Comparison of ENCODE assay signal across 8 mouse cellular contexts in the genomic region with DNA sequence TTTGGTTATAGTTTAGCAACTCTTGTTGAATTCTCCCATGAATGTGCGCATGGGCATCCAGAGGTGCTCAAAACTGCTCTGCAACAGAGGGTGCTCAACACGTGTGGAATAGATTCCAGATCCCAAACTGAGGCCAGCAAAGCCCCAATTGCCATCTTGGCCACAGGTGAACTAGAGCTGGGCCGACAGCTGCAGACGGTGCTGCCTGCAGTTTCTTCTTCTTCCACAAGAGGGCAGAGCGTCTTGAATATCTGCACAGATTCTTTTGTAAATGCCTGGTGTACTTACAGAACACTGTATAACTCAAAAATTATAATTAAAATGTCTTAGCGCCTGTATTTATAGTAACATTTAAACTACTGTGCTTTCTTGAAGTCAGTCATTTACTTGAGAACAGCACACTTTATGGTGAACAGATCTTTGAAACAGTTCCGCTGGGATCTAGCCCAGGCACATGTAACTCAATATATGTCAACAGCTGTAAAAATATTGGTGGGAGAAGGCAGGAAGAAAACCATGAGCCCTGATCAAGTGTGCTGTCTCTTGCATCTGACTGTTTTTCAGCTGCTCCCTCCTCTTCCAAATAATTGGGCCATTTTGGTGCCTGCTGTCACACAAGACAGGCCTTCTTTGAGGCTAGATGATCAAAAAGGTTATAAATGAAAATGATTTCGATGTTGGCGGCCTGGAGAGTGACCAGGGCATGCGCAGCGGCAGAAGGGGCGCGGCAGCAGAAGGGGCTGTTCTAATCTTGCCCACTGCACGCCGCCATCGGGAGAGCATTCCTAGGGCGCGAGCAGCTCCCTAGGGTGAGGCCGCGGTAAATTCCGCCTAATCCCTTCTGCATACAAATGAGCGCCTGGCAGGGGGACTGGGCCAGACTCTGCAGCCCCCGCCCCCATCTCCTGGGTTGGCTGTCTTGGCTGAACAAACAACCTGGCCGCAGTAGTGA.
DNase-seq lines count a peak whose midpoint lies in the region; ATAC-seq lines count a peak whose summit lies in the region.

No protein-coding gene starts in this region.

- peaks cover 55% of the 10 kb centered on the region for H3K4me1 ChIP-seq in embryonic facial prominence, embryonic 12.5 days
- peaks cover 21% of the 10 kb centered on the region for H3K4me1 ChIP-seq in kidney, embryonic 15.5 days
- H3K4me1 ChIP-seq in limb, embryonic 15.5 days, result peaks cover 53% of the 10 kb centered on the region
- peaks cover 27% of the 10 kb centered on the region for H3K4me1 ChIP-seq in stomach, embryonic 16.5 days (ENCODE audit: control insufficient read depth, insufficient read depth, low read length)

- H3K27ac ChIP-seq in embryonic facial prominence, embryonic 12.5 days, result peak overlapping the region; percentile 88
- H3K27ac ChIP-seq in kidney, embryonic 15.5 days, result peak overlapping the region; percentile 80
- H3K27ac ChIP-seq in limb, embryonic 15.5 days, result peak overlapping the region; percentile 83
- peak overlapping the region; percentile 78 for H3K27ac ChIP-seq in stomach, embryonic 16.5 days (ENCODE audit: low read length)

- H3K9ac ChIP-seq in embryonic facial prominence, embryonic 12.5 days, result 0 out of 2 replicates have a peak overlapping the region, but pooled peaks have one; percentile 10
- peak overlapping the region; percentile 19; the same call in 1 of the 2 replicates for H3K9ac ChIP-seq in kidney, embryonic 15.5 days
- no peak overlapping the region for H3K9ac ChIP-seq in limb, embryonic 15.5 days
- H3K9ac ChIP-seq in stomach, embryonic 16.5 days (ENCODE audit: low read length), result peak overlapping the region; percentile 44; the same call in 1 of the 2 replicates

- 6% methylated on average over 24 of the region's 24 CpGs for WGBS in embryonic facial prominence, embryonic 12.5 days
- 9% methylated on average over 24 of the region's 24 CpGs for whole genome bisulfite sequencing in kidney, embryonic 15.5 days
- 7% methylated on average over 24 of the region's 24 CpGs for WGBS in limb, embryonic 15.5 days
- 13% methylated on average over 24 of the region's 24 CpGs for whole genome bisulfite sequencing in stomach, embryonic 16.5 days

- no peaks in the 10 kb centered on the region for H3K36me3 ChIP-seq in embryonic facial prominence, embryonic 12.5 days
- no peaks in the 10 kb centered on the region for H3K36me3 ChIP-seq in kidney, embryonic 15.5 days
- H3K36me3 ChIP-seq in limb, embryonic 15.5 days, result no peaks in the 10 kb centered on the region
- H3K36me3 ChIP-seq in stomach, embryonic 16.5 days (ENCODE audit: control insufficient read depth, insufficient read depth, low read length), result no peaks in the 10 kb centered on the region

- H3K9me3 ChIP-seq in embryonic facial prominence, embryonic 12.5 days, result no peaks in the 10 kb centered on the region
- H3K9me3 ChIP-seq in kidney, embryonic 15.5 days (replicated peaks), result no peaks in the 10 kb centered on the region
- no peaks in the 10 kb centered on the region for H3K9me3 ChIP-seq in limb, embryonic 15.5 days
- H3K9me3 ChIP-seq in stomach, embryonic 16.5 days (replicated peaks; ENCODE audit: control insufficient read depth, low read length), result no peaks in the 10 kb centered on the region

- peak; percentile 64; the same call in 1 of the 2 replicates for ATAC-seq in embryonic facial prominence, embryonic 12.5 days (ENCODE audit: insufficient number of reproducible peaks, insufficient read depth, low FRiP score, low TSS enrichment)
- ATAC-seq in kidney, embryonic 15.5 days (replicated peaks; ENCODE audit: low FRiP score), result peak; percentile 69
- ATAC-seq in limb, embryonic 15.5 days (ENCODE audit: insufficient number of reproducible peaks, low FRiP score, low TSS enrichment, low read depth), result peak; percentile 64
- peak; percentile 59; the same call in 1 of the 2 replicates for ATAC-seq in stomach, embryonic 16.5 days (ENCODE audit: insufficient read depth, low FRiP score)

- peak overlapping the region; percentile 48 for H3K4me2 ChIP-seq in embryonic facial prominence, embryonic 12.5 days (replicated peaks)
- peak overlapping the region; percentile 58 for H3K4me2 ChIP-seq in kidney, embryonic 15.5 days
- peak overlapping the region; percentile 36 for H3K4me2 ChIP-seq in limb, embryonic 15.5 days
- H3K4me2 ChIP-seq in stomach, embryonic 16.5 days (ENCODE audit: low read depth, low read length), result peak overlapping the region; percentile 50

- H3K4me3 ChIP-seq in embryonic facial prominence, embryonic 12.5 days, result peak overlapping the region; percentile 12; the same call in 1 of the 2 replicates
- H3K4me3 ChIP-seq in kidney, embryonic 15.5 days (replicated peaks), result peak overlapping the region; percentile 29
- H3K4me3 ChIP-seq in limb, embryonic 15.5 days, result no peak overlapping the region; the same call in 1 of the 2 replicates
- peak overlapping the region; percentile 23 for H3K4me3 ChIP-seq in stomach, embryonic 16.5 days (replicated peaks; ENCODE audit: low read length)

- H3K27me3 ChIP-seq in embryonic facial prominence, embryonic 12.5 days, result no peaks in the 10 kb centered on the region
- no peaks in the 10 kb centered on the region for H3K27me3 ChIP-seq in kidney, embryonic 15.5 days
- H3K27me3 ChIP-seq in limb, embryonic 15.5 days, result no peaks in the 10 kb centered on the region
- no peaks in the 10 kb centered on the region for H3K27me3 ChIP-seq in stomach, embryonic 16.5 days (ENCODE audit: control insufficient read depth, insufficient read depth, low read length)

- DNase-seq in urinary bladder, adult 18-20 months (ENCODE audit: low spot score in 2 of 2), result peak; percentile 47 to 70
- no peak for DNase-seq in urinary bladder, postnatal 10 days (ENCODE audit: low spot score)
- peak; percentile 23 to 57 for DNase-seq in heart, adult 9 months (ENCODE audit: low spot score in 2 of 2)
- DNase-seq in neural tube, embryonic 10.5 days (ENCODE audit: extremely low spot score, low spot score), result peak; percentile 74
